Mouse (Mus musculus): ENCODE data around the gene Gm14137.
A peak's percentile ranks its signal among the peaks of the same experiment; 100 is the strongest.

The Gm14137 gene

DNA sequence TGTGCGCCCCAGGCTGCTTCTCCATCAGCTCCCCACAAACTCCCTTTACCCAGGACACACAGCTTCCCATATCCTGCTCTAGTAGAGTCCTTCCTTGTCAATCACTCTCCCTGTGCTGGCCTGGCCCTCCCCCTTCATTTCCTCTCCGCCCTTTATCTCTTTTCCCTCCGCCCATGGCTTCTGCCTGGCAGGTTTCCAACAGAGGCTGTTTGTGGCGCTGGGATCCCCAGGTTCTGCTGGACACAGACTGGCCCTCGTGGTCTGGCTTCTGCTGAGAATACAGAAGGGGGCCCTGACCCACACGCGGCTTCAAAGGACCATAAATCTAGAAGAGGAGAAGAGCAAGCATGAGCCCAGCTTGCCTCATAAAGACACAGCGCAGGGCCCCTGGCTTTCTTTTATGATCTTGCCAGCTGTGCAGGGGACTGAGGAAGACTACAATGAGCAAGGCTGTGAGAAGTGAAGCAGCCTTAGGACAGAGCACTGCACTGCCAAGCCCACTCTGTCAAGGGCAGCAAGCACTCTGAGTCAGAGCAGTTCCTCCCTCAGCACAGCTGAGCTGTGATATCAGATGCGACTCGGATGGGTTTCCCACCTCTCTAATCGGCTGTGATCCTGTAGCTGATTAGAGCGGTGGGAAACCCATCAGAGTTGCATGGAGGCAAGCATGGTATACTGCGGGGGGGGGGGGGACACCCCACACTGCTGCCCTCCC is 1.3 kb upstream of the Gm14137 start:
- DNase-seq (ENCODE audit: low read depth, low spot score) = peak; percentile 43

GRCm38 (mm10) chr2:119174866-119175265 is 557 bp downstream of the Gm14137 start:
- no peak for DNase-seq (ENCODE audit: low read depth, low spot score)

GRCm38 (mm10) chr2:119175614-119176013 is 1.3 kb downstream of the Gm14137 start:
- no peak for DNase-seq (ENCODE audit: low read depth, low spot score)

GRCm38 (mm10) chr2:119176761-119177160 is 2.5 kb downstream of the Gm14137 start:
- DNase-seq (ENCODE audit: low read depth, low spot score) = peak; percentile 49

GRCm38 (mm10) chr2:119177384-119177939 is 3.2 kb downstream of the Gm14137 start:
- DNase-seq (ENCODE audit: low read depth, low spot score) = no peak

DNA sequence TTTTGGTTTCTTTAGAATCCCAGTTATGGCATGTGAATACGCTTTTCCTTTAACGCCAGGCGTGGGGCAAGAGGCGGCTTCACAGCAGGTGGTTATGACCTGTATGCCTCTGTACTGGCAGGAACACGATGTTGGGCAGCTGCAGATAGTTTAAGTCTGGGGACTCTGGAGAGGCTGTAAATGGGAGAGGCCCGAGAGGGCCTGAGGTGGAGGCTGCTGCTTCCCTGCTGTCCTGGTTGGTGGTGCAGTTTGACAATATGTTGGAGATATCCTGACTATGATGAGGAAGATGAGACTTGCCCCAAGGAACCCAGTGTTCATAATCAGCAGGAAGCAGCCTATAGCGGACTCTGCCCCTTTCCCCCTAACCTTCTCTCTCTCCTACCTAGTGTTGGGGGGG is 8.6 kb downstream of the Gm14137 start:
- no peak for DNase-seq (ENCODE audit: low read depth, low spot score)

- DNase-seq (ENCODE audit: low read depth, low spot score) = peak; percentile 85
These were observed 14.9 kb downstream of the Gm14137 start for GRCm38 (mm10) chr2:119189029-119189710.

- DNase-seq (ENCODE audit: low read depth, low spot score) = no peak
These were observed 16.7 kb downstream of the Gm14137 start for GRCm38 (mm10) chr2:119190969-119191368.

DNA sequence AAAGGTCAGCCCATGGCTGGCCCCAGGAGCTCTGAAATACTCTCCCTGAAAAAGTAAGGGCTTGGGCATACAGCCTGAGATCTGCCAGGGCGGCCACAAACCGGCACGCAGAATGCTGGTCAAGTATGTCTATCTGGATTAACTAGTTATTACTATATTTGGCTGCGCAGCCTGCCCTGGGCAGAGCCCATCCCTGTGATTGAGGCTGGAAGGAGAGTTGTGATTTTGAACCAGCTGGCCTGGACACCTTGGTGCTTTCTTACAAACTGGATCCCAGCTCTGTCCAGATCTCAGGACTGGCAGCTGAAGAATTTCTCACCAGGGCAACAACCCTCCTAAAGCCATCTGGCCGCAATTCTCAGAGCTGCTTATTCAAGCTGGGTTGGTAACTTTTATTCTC is 19.8 kb downstream of the Gm14137 start:
- DNase-seq (ENCODE audit: low read depth, low spot score) = no peak

GRCm38 (mm10) chr2:119196316-119197108 is 22.2 kb downstream of the Gm14137 start:
- DNase-seq (ENCODE audit: low read depth, low spot score) = no peak

- no peak for DNase-seq (ENCODE audit: low read depth, low spot score)
These were observed 23.2 kb downstream of the Gm14137 start for GRCm38 (mm10) chr2:119197493-119197892.

- no peak for DNase-seq (ENCODE audit: low read depth, low spot score)
These were observed 23.7 kb downstream of the Gm14137 start for GRCm38 (mm10) chr2:119198049-119198448.

- DNase-seq (ENCODE audit: low read depth, low spot score) = no peak
These were observed 24.6 kb downstream of the Gm14137 start for GRCm38 (mm10) chr2:119198934-119199333.

DNA sequence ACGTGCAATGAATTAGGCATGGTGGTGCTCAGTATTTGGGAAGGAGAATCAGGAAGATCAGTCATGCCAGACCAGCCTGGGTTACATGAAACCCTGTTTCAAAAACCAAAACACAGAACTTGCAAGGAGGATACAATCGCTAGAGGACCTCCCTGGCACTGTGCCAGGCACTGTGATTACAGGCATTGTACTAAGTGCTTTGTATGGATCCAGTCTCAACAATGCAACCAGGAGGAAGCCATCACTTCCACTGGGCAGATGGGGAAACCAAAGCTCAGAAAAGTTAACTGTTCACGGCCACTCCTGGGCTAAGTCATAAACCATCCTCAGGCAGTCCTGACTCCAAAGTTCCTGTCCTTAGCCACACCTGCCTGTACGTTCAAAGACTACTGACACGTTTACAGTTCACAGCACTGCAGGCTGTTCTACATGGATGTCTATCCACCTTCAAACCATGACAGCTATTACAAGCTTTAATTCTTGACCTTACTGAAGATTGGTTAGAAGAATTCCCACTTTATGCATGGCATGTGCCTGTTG is 28.7 kb downstream of the Gm14137 start:
- DNase-seq (ENCODE audit: low read depth, low spot score) = no peak

DNA sequence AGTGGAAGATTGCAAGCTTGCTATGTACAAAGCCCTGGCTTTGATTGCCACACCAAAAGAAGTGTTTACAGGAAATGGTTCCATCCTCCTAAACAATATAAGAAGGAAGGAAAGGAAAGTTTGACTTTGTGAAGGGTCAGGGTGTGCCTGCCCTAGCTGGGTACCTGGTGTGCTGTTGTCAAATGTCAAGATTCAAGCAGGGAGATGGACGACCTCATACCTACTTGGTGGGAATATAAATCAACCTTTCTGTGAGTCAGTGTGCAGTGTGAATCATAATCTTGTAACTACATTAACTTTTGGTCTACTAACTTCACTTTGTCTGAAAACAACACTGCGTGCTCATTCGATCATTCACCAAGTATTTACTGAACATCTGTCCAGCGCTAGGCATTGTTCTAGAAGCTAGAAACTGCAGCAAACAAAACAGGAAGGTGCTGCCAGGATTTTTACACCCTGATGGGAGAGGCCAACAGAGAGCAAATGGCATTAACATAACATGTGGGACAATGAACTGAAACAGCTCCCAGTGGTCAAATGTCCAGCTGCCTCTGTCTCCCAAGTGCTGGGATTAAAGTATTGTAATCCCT is 29.7 kb downstream of the Gm14137 start:
- peak; percentile 33 for DNase-seq (ENCODE audit: low read depth, low spot score)

DNA sequence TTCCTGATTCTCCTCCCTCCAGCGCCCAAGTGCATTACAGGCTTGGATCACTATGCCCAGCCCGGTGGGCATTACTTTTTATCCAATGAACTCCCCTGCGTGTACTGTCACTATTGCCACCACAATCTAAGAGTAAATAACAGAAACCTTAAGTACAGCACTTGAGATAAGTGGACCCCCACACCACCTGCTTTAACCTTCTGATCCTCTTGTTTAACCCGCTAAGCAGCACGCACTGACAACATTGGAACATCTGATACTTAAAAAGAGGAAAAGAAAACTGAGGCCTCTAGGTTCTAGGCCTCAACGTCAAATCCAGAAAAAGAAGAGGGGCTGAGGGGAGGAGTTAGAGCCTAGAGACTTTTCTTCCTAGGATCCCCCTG is 33.6 kb downstream of the Gm14137 start:
- DNase-seq (ENCODE audit: low read depth, low spot score) = no peak

GRCm38 (mm10) chr2:119208344-119209175 is 34.3 kb downstream of the Gm14137 start, which contains the start of the genes Zfyve19 and Dnajc17:
TSS of gene Zfyve19 (plus strand) at chr2:119208617.
TSS of gene Dnajc17 (minus strand) at chr2:119208795.
- peak; percentile 98 for DNase-seq (ENCODE audit: low read depth, low spot score)

DNA sequence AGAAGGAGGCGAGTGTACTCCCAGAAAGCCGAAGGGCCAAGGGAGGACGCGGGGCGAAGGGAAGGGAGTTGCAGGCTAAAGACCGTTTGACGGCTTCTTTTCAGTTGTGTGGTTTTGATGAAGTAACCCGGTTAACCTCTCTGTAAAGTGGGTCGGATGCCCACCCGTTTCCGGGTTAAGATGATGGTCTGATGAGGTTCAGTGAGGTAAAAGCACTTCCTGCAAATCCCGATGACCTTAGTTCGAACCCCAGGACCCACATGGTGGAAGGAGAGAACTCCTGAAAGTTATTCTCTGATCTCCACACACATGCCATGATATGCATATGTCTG is 34.8 kb downstream of the Gm14137 start:
- no peak for DNase-seq (ENCODE audit: low read depth, low spot score)

Data from R1 (cell line).